Mouse (Mus musculus) heart, adult 2 months (tissue): ENCODE measurements around the gene Tnfrsf1b. TPM values are rescaled to one million over a fixed set of nuclear protein-coding genes. Genes with fewer than 3 reads are reported as not detected.
"Not testable (repeated sequence)": the region's sequence is repeated elsewhere in the genome, so short reads cannot be mapped to it uniquely, and the experiment has no call there.

Experiments used
- DNase-seq, 2 experiments: peaks; one replicate each; pipeline ENCODE4 v3.0.0; 2021
- H3K27ac ChIP-seq: fragments of 200-600 bp; 2 replicates; pipeline ENCODE4 v1.8.1; 2022
- H3K27me3 ChIP-seq: fragments of 200-500 bp; 2 replicates; pipeline ENCODE4 v1.6.1; 2012; ENCODE audit warnings: mild to moderate bottlenecking, low read length, inconsistent platforms, mixed read lengths; ENCODE audit not compliant: control insufficient read depth, insufficient read depth
- H3K36me3 ChIP-seq: fragments of 200-500 bp; 2 replicates; pipeline ENCODE4 v1.6.1; 2012; ENCODE audit warnings: low read length, inconsistent platforms; ENCODE audit not compliant: control insufficient read depth, insufficient read depth
- H3K4me1 ChIP-seq: fragments of 200-500 bp; 2 replicates; pipeline ENCODE4 v1.6.1; 2011; ENCODE audit warnings: low read length; ENCODE audit not compliant: control insufficient read depth, insufficient read depth
- H3K4me3 ChIP-seq: fragments of 200-600 bp; 2 replicates; pipeline ENCODE4 v1.8.1; 2022
- H3K79me2 ChIP-seq: fragments of 200-500 bp; replicated peaks from 2 replicates; pipeline ENCODE4 v1.6.1; 2012; ENCODE audit warnings: mild to moderate bottlenecking, inconsistent platforms, low read length, moderate library complexity, mixed read lengths; ENCODE audit not compliant: control insufficient read depth, insufficient read depth
- H3K9ac ChIP-seq: fragments of 200-500 bp; 2 replicates; pipeline ENCODE4 v1.6.1; 2012; ENCODE audit warnings: low read depth, mild to moderate bottlenecking, control low read depth, inconsistent platforms, low read length, mixed read lengths
- CTCF ChIP-seq: fragments of 200-600 bp; IDR thresholded peaks from 2 replicates; pipeline ENCODE4 v1.8.1; 2022; ENCODE audit warnings: antibody characterized with exemption, mild to moderate bottlenecking, moderate library complexity
- EP300 ChIP-seq: fragments of 200-500 bp; IDR thresholded peaks from 2 replicates; pipeline ENCODE4 v1.6.1; 2011; ENCODE audit warnings: low read depth, low read length, control low read depth; ENCODE audit not compliant: insufficient read depth
- POLR2A ChIP-seq: fragments of 200-500 bp; IDR thresholded peaks from 2 replicates; pipeline ENCODE4 v1.6.1; 2011; ENCODE audit warnings: mild to moderate bottlenecking, low read depth, low read length, control low read depth; ENCODE audit not compliant: insufficient read depth
- WGBS: fragments of 180-500 bp; shearing (Covaris S2); methylation state at CpG from one replicate; pipeline ENCODE4 v1.1.7; 2018; 5-methylcytosine and 5-hydroxymethylcytosine counted together
- intact Hi-C: fragments of 180-260 bp; cut with DNase I; formaldehyde crosslinking; loops from one replicate; pipeline ENCODE4 v1.15.1; 2025
- polyA plus RNA-seq: library from polyadenylated mRNA; depleted of rRNA; stranded (reverse); fragments of >200 nt; gene quantifications from 2 replicates; pipeline ENCODE4 v1.2.3, GENCODE M21; 2012; rRNA removed
- total RNA-seq, 2 experiments: library from RNA; stranded (reverse); gene quantifications; 2 replicates each; pipeline ENCODE4 v1.2.3; 2021

The Tnfrsf1b gene
- total and polyA plus RNA-seq, 3 experiments = 4.8 to 7.6 (median 5.4) TPM

DNA sequence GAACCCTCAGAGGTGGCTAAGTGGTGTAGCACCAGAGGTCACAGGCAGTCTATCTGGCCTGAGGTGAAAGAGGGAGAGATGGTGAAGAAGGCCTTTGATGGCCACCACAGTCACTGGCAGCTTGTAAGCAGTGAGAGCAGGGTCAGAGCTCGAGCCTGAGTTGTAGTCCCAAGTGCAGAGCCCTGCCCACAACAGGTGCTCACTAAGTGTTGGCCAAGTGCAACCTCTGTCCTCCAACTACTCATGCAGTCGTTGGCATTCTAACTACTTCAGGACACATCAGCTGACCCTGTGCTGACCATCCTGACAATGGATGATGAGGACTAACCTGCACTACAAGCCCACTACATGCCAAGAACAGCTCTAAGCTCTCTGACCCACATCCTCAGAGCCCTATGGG, 59.1 kb downstream of the Tnfrsf1b start:
- Histone ChIP-seq H3K4me3 (no peak overlapping the region), H3K36me3 (peaks cover 23% of the 10 kb centered on the region), H3K27me3 (no peaks in the 10 kb centered on the region), H3K79me2 (peaks cover 6% of the 10 kb centered on the region), H3K27ac (no peak overlapping the region), H3K9ac (no peak overlapping the region), H3K4me1 (peaks cover 9% of the 10 kb centered on the region)
- TF ChIP-seq CTCF = no peak
- TF ChIP-seq POLR2A = no peak
- TF ChIP-seq EP300 = no peak
- intact Hi-C loops = no loop called here
- WGBS = 48% methylated on average over 2 of the region's 2 CpGs
- DNase-seq = no peak

DNA sequence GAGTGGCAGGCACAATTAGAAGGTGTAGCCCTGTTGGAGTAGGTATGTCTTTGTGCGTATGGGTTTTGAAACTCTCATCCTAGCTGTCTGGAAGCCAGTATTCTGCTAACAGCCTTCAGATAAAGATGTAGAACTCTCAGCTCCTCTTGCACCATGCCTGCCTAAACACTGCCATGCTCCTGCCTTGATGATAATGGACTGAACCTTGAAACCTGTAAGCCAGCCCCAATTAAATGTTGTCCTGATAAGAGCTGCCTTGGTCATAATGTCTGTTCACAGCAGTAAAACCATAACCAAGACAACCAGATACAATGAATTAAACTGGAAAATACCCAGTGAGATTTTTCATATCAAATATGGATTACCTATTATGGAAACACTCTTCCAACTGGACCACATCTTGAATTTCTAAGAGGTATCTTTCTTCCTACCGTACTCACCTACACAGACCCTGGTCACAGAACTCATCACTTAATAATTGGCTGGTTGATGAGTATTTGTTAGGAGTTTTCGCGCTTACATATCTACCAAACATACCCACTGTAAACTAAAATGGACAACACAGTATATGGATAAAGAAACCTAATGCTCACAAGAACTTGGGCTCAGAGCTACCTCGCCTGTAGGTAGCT, 67.6 kb downstream of the Tnfrsf1b start:
- no peak for DNase-seq
- 96% methylated on average over 5 of the region's 5 CpGs for WGBS
- Histone ChIP-seq H3K36me3 (peaks cover 11% of the 10 kb centered on the region), H3K4me1 (no peaks in the 10 kb centered on the region), H3K9ac (no peak overlapping the region), H3K79me2 (peaks cover 5% of the 10 kb centered on the region; the same call in 1 of the 2 replicates), H3K27me3 (no peaks in the 10 kb centered on the region), H3K27ac (no peak overlapping the region), H3K4me3 (no peak overlapping the region)
- TF ChIP-seq CTCF = no peak
- TF ChIP-seq EP300 = no peak
- no peak for TF ChIP-seq POLR2A
- intact Hi-C loops = loop anchor here (2.0 kb wide), 1 partner anchor 28 kb away; no protein-coding TSS in a partner anchor

DNA sequence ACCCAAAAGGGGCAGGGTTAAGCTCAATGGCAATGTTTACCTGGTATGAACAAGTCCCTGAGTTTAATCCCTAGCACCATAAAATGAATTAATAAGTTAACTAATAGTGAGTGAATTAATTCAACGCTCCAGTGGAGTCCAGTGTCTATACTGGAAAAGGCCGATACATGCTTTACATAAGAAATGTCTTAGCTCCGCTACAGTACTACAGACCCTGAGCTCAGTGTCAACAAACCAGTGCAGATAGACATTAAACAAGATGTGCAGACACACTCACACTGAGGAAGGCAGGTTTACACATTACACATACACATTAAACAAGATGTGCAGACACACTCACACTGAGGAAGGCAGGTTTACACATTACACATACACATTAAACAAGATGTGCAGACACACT, 81.1 kb downstream of the Tnfrsf1b start:
- not testable (repeated sequence) for H3K36me3 ChIP-seq, H3K79me2 ChIP-seq, H3K4me3 ChIP-seq, H3K9ac ChIP-seq, H3K4me1 ChIP-seq, H3K27me3 ChIP-seq, DNase-seq, H3K27ac ChIP-seq
- 96% methylated on average over 3 of the region's 3 CpGs for WGBS
- intact Hi-C loops = loop anchor here (10.0 kb wide), 1 partner anchor 401 kb away; no protein-coding TSS in a partner anchor

DNA sequence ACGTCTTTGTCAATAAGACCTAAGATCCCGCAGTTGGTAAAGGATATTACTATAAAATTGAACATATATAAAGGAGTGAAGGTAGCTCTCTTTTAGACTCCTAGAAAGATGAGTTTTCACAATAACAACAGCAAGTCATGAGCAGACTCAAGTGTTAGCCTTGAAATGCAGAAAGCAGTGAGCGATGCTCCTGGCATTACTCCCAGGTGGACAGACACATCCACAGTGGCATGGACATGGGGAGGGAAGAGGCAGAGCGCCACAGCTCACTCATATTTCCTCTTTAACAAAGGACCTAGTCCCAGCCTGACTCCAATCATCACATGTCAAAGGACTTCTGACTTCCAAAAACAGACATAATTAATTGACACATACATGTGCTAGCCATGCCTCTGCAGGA, 82.6 kb downstream of the Tnfrsf1b start:
- no peak overlapping the region for H3K9ac ChIP-seq
- H3K79me2 ChIP-seq = no peaks in the 10 kb centered on the region
- no peaks in the 10 kb centered on the region for H3K27me3 ChIP-seq
- no peak for DNase-seq
- no peak for TF ChIP-seq CTCF
- TF ChIP-seq POLR2A = no peak
- no peak for TF ChIP-seq EP300
- no peak overlapping the region for H3K27ac ChIP-seq
- no peaks in the 10 kb centered on the region for H3K4me1 ChIP-seq
- WGBS = 91% methylated on average over 4 of the region's 4 CpGs
- H3K4me3 ChIP-seq = no peak overlapping the region
- no peaks in the 10 kb centered on the region; the same call in 1 of the 2 replicates for H3K36me3 ChIP-seq
- intact Hi-C loops = loop anchor here (10.0 kb wide), 1 partner anchor 399 kb away; no protein-coding TSS in a partner anchor

Other genes with a start within 250 kb of the Tnfrsf1b start
- 10 to 100 TPM; 65.8 to 77.1 TPM for gene Vps13d, start 51.9 kb downstream of the Tnfrsf1b start, total RNA-seq
- 24.8 and 41.5 TPM in 2 replicates for gene Vps13d, start 51.9 kb downstream of the Tnfrsf1b start, polyA plus RNA-seq
- under 1 TPM; 0.11 to 0.18 TPM for gene Tnfrsf8, start 68.3 kb upstream of the Tnfrsf1b start, total RNA-seq
- 0.12 and 0.16 TPM in 2 replicates for gene Tnfrsf8, start 68.3 kb upstream of the Tnfrsf1b start, polyA plus RNA-seq